Mouse (Mus musculus) bone marrow macrophage, adult 2 months (primary cell): ENCODE measurements around the gene Pacrg. TPM values are rescaled to one million over a fixed set of nuclear protein-coding genes. Genes with fewer than 3 reads are reported as not detected.

Experiments
- H3K27ac ChIP-seq: 2 replicates; pipeline ENCODE4 v1.5.1; 2012; ENCODE audit warnings: low read depth, low read length; ENCODE audit not compliant: insufficient read depth
- H3K4me1 ChIP-seq: 2 replicates; pipeline ENCODE4 v1.6.1; 2012; ENCODE audit warnings: low read length; ENCODE audit not compliant: control insufficient read depth, insufficient read depth
- H3K4me3 ChIP-seq: 2 replicates; pipeline ENCODE4 v1.5.1; 2012; ENCODE audit warnings: mild to moderate bottlenecking, low read length, moderate library complexity; ENCODE audit not compliant: insufficient read depth
- CTCF ChIP-seq: IDR thresholded peaks from 2 replicates; pipeline ENCODE4 v1.5.1; 2012; ENCODE audit warnings: low read depth, mild to moderate bottlenecking, low read length, moderate library complexity
- POLR2A ChIP-seq: IDR thresholded peaks from 2 replicates; pipeline ENCODE4 v1.6.1; 2012; ENCODE audit warnings: mild to moderate bottlenecking, low read depth, low read length, borderline replicate concordance
- polyA plus RNA-seq: library from polyadenylated mRNA; stranded (reverse); fragments of >200 nt; gene quantifications from 2 replicates; pipeline ENCODE4 v1.2.4, GENCODE M21; 2012; ENCODE audit not compliant: missing spikeins, insufficient read depth, insufficient read length

Gene Pacrg
- polyA plus RNA-seq, 1 experiment, result 3.2 TPM

DNA sequence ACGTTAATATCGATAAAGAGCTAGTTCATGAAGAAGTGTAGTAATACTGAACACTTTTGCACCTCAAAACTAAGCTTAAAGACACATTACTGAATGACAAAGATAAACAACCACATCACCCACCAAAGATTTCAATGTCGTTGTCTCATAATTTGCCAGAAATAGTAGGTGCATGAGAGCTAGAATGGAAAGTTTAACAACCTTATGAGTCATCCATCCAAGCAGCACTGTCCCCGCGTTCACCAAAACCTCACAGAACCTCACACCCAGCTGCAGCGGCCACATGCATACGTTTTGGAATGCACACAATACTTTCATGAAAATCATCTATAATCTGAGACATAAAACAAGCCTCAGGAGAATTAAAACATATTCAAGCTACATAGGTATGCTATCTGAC lies 206.3 kb downstream of the Pacrg start:
- TF ChIP-seq POLR2A (no peak), CTCF (no peak)
- H3K4me3 ChIP-seq, result no peak overlapping the region
- H3K4me1 ChIP-seq, result peaks cover 5% of the 10 kb centered on the region
- H3K27ac ChIP-seq, result no peak overlapping the region

DNA sequence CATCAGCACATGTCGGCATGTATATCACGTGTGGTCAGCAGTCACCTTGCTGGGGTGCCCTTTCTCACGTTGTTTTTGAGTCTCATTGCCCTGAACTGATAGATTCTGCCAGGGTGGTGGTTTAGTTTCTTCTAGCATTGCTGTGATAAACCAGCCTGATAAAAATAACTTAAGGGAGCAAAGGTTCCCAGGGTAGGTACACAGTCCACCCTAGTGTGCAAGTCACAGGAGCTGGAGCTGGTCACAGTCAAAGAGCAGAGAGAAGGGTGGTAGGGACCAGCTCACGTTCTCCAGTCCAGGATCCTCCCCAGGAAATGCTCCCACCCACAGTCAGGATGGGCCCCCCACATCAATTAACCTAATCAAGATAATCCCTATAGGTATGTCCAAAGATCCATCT lies 211.9 kb downstream of the Pacrg start:
- TF ChIP-seq POLR2A (no peak), CTCF (no peak)
- no peak overlapping the region for H3K4me3 ChIP-seq
- peaks cover 5% of the 10 kb centered on the region for H3K4me1 ChIP-seq
- H3K27ac ChIP-seq, result no peak overlapping the region

DNA sequence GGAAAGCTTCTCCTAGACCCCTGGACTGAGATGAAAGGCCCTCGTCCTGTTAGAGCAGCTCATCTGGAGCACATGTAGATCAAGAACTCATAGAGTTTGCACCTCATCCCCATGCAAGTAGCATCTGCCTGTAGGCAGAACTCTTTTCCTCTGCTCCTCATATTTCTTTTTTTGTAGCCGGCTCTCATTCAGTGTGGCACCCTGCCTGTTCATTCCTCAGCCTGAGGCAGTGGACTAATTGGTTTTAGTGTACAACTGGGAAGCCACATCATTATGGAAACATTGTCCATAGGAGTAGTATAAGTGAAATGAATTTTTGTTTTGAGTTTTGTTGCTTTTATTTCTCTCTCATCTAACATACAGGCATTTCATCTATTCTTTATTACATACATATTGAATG lies 212.6 kb downstream of the Pacrg start:
- Histone ChIP-seq H3K4me1 (peaks cover 5% of the 10 kb centered on the region), H3K4me3 (no peak overlapping the region), H3K27ac (no peak overlapping the region)
- TF ChIP-seq POLR2A (no peak), CTCF (no peak)

DNA sequence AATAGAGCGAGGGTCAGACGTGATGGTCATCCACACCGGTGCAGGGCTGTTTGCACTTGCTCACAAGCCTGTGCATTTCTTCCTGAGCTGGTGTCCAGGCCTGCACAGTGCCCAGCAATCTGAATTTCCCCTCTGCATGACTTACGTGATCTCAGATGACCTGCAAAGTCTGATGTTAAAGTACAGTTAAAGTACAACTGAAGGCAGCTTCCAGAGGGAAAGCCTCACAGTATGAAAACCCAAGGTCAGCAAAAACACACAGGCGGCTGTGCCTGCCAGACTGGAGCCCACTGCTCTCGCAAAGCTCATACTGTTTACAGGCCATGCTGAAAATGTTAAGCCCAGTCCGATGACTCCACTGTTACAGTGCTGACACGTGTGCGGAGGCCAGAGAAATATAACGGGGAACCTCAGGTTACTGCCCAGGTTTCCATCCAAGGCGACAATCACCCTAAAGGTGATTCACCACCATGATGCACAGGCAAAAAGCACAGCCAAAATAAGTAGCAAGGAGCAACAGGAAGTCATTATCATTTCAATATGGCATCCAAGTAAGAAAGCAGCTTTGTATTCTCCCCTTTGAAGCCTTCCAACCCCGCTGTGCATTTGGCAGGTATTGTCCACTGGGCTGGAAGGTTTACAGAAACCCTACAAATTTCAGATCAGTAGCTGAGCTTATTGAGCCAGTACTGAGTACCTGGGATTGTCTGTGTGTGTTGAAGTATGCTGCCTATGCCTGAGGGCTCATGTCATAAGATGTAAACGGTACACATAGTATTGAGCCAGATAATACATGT lies 213.6 kb downstream of the Pacrg start:
- Histone ChIP-seq H3K4me3 (no peak overlapping the region), H3K4me1 (peaks cover 5% of the 10 kb centered on the region)
- TF ChIP-seq CTCF (no peak), POLR2A (no peak)

DNA sequence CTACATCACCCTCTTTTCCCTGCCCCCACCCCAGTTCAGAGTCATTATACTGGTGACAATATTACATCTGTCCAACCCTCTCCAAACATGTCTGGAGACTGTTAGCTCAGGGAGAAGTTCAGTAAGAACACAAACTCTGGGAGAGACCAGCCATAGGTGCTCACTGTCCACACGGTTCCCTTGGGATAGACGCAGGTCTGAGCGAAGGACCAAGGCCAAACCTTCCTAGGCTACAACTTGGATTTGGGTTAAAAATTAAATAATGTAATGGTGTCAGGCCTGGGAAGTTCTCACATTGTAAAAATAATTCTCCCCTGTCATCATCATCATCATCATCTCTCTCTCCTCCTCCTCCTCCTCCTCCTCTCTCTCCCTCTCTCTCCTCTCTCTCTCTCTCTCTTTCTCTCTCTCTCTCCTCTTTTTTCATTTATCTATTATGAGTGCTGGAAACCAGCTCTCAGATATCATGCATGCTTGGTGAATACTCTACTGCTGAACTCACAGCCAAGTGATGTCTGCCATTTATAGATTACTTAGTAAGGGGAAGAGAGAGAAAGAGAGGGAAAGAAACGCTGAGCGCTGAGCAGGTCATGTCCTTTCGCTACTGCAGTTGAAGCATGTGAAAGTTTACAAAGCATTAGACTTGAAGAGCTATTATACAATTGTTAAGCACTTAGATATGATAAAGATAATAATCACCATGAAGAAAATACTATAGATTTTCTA lies 215.2 kb downstream of the Pacrg start:
- H3K27ac ChIP-seq, result no peak overlapping the region
- H3K4me3 ChIP-seq, result no peak overlapping the region
- no peak for TF ChIP-seq POLR2A
- TF ChIP-seq CTCF, result no peak
- H3K4me1 ChIP-seq, result peaks cover 5% of the 10 kb centered on the region

More for the DNA sequence above, 213.6 kb downstream of the Pacrg start:
- H3K27ac ChIP-seq, result no peak overlapping the region

DNA sequence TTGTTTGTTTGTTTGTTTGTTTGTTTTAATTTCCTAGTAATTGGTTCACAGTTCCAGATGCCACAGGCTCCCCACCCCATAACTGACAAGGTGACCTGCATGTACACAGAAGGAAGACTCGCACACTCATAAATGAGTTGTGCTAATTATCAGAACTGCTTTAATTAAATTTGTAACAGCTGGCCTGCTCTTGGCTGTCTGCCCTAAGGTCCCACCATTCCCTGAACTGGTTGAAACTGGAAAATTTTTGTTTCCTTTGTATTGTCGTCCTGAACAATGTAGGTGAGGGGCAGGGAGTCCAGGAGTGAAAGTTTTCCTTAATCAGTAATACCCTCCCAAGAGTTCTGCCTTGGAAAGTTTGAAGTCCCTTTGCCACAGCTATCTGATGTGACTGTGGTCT lies 219.5 kb downstream of the Pacrg start:
- H3K4me1 ChIP-seq, result no peaks in the 10 kb centered on the region
- no peak overlapping the region for H3K4me3 ChIP-seq
- TF ChIP-seq CTCF, result no peak
- TF ChIP-seq POLR2A, result no peak
- H3K27ac ChIP-seq, result no peak overlapping the region

DNA sequence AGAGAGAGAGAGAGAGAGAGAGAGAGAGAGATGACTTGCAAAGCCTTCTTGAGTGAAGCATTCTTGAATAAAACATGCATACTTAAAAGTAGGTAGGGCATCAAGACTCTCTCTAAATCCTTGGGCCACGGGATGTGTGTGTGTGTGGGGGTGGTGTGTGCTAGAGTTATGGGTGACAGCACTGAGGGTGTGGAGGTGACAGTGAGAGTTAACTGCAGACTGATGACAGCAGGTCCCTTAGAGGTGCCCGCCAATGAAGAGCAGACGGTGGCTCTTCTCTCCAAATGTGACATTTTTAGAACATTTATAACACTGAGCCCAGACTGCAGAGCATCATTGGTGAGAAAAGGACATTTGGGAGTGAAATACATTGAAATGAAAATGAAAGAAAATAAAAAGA lies 220.2 kb downstream of the Pacrg start:
- no peak for TF ChIP-seq POLR2A
- no peak for TF ChIP-seq CTCF
- Histone ChIP-seq H3K27ac (no peak overlapping the region), H3K4me1 (no peaks in the 10 kb centered on the region), H3K4me3 (no peak overlapping the region)

DNA sequence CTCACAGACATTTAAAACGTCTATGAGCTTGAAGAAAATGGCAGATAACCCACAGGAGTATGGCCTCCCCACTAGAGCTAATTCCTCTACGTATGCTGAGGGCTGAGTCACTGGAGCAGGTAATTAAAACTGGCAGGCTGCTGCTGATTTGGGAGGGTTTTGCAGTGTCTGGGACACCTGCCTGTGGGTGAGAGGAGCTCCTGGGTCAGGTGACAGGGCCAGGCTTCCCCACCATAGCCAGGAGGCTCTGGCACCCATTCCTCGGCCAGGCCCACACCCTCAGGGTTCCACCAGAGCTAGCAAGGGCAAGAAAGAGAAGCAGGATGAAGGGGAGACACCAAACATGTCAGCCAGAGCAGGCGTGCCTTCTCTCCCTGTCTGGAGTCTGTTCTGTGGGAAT lies 222.5 kb downstream of the Pacrg start:
- Histone ChIP-seq H3K27ac (no peak overlapping the region), H3K4me3 (no peak overlapping the region), H3K4me1 (no peaks in the 10 kb centered on the region)
- TF ChIP-seq POLR2A, result no peak
- TF ChIP-seq CTCF, result no peak

DNA sequence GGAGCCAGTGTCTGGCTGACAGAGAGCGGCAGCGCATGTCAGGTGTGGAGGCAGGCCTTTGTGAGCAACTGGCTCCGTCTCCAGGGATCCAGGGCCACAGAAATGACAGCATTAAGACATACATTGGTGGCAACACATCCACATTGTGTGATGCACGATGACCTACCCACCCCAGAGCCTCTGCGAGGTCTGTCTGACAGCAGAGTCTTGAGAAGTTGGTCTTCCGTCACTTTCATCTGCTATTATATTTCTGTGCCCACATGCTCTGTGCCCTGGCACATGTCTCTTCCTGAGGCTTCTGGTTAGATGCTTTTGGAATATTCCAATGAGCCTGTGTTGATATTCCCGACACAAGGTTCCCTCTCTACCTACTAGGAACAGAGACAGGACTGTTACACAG lies 224.5 kb downstream of the Pacrg start:
- Histone ChIP-seq H3K27ac (no peak overlapping the region), H3K4me3 (no peak overlapping the region)
- TF ChIP-seq POLR2A, result no peak
- TF ChIP-seq CTCF, result no peak

DNA sequence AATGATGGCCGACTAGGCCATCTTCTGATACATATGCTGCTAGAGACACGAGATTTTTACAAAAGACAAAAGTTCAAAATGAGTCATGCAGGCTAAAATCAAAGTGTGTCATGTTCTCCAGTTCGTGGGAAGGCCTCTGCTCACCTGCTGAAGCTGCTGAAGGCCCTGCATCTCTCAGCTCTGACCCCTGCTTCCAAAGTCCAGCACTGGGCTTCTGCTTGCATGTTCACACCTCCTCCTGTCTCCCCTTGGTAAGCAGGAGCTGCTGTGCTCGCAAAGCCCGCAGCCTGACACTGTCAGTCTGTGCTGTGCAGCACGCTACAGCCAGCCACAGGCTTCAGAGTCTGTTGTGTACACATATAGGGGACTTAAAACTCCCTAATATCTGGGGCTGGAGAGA lies 225.4 kb downstream of the Pacrg start:
- TF ChIP-seq CTCF, result no peak
- TF ChIP-seq POLR2A, result no peak

More for the DNA sequence above, 224.5 kb downstream of the Pacrg start:
- H3K4me1 ChIP-seq, result no peaks in the 10 kb centered on the region

DNA sequence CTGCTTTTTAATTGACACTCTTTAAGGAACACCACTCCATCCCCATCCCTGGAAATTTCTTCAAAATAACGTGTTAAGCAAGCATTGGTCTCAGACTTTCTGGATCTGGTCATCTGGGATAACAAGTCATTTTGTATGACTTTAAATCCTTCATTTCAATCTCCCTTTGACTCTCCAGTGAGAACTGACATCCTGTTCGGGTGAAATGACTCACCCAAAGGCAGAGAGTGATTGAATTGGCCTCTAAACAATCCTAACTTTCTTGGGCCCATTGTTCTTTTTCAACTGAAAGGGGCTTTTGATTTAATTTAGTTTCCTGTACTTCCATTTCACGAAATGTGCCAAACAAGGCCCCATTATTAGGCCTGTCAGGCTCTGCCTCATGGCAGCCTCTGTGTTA lies 228.5 kb downstream of the Pacrg start:
- TF ChIP-seq CTCF (no peak), POLR2A (no peak)
- H3K4me3 ChIP-seq, result no peak overlapping the region
- H3K4me1 ChIP-seq, result peaks cover 26% of the 10 kb centered on the region

More for the DNA sequence above, 225.4 kb downstream of the Pacrg start:
- H3K27ac ChIP-seq, result no peak overlapping the region
- H3K4me3 ChIP-seq, result no peak overlapping the region
- H3K4me1 ChIP-seq, result peaks cover 5% of the 10 kb centered on the region

More for the DNA sequence above, 228.5 kb downstream of the Pacrg start:
- no peak overlapping the region for H3K27ac ChIP-seq
